Mouse (Mus musculus) effector memory CD4-positive, alpha-beta T cell, adult 7 months (primary cell): ENCODE measurements around the gene Ugt1a5. TPM values are rescaled to one million over a fixed set of nuclear protein-coding genes. Genes with fewer than 3 reads are reported as not detected.

ENCODE experiments used
- polyA plus RNA-seq: library from polyadenylated mRNA; unstranded; fragments of 100-300 nt; shearing (Covaris generic); gene quantifications from one replicate; pipeline ENCODE4 v1.2.1, GENCODE M21; 2017

Gene Ugt1a5
- not detected for polyA plus RNA-seq

GRCm38 (mm10) chr1:88165711-88166110, at the start of gene Ugt1a5:
Gene Ugt1a5, plus strand, starts transcription at chr1:88166012.

GRCm38 (mm10) chr1:88134457-88135011, 31.3 kb upstream of the Ugt1a5 start, which contains the start of gene Ugt1a6a:
Gene Ugt1a6a, plus strand, starts transcription at chr1:88134809.

GRCm38 (mm10) chr1:88200456-88200855, 34.6 kb downstream of the Ugt1a5 start, which contains the start of gene Ugt1a2:
Gene Ugt1a2, plus strand, starts transcription at chr1:88200601.

GRCm38 (mm10) chr1:88205294-88205922, 39.6 kb downstream of the Ugt1a5 start, which contains the start of gene Dnajb3:
Gene Dnajb3, minus strand, starts transcription at chr1:88205782.

GRCm38 (mm10) chr1:88211812-88212211, 46.0 kb downstream of the Ugt1a5 start, which contains the start of gene Ugt1a1:
Gene Ugt1a1, plus strand, starts transcription at chr1:88211959.

GRCm38 (mm10) chr1:88226670-88227379, 61.0 kb downstream of the Ugt1a5 start, which contains the start of gene Mroh2a:
Gene Mroh2a, plus strand, starts transcription at chr1:88226986.

Other genes with a start within 250 kb of the Ugt1a5 start
- gene Usp40, start 157.5 kb upstream of the Ugt1a5 start, polyA plus RNA-seq, result 14.5 TPM
- gene Ugt1a10, start 110.6 kb upstream of the Ugt1a5 start, polyA plus RNA-seq, result not detected
- not detected for gene Ugt1a9, start 95.2 kb upstream of the Ugt1a5 start, polyA plus RNA-seq
- gene Ugt1a8, start 78.2 kb upstream of the Ugt1a5 start, polyA plus RNA-seq, result not detected
- 0.16 TPM for gene Ugt1a7c, start 71.0 kb upstream of the Ugt1a5 start, polyA plus RNA-seq
- gene Ugt1a6b, start 62.8 kb upstream of the Ugt1a5 start, polyA plus RNA-seq, result not detected
- 1.1 TPM for gene Ugt1a6a, start 31.2 kb upstream of the Ugt1a5 start, polyA plus RNA-seq
- 0.56 TPM for gene Ugt1a2, start 34.6 kb downstream of the Ugt1a5 start, polyA plus RNA-seq
- not detected for gene Dnajb3, start 39.8 kb downstream of the Ugt1a5 start, polyA plus RNA-seq
- gene Ugt1a1, start 45.9 kb downstream of the Ugt1a5 start, polyA plus RNA-seq, result not detected
- 2.7 TPM for gene Mroh2a, start 61.0 kb downstream of the Ugt1a5 start, polyA plus RNA-seq
- gene Hjurp, start 111.6 kb downstream of the Ugt1a5 start, polyA plus RNA-seq, result 90.0 TPM
- gene Trpm8, start 111.6 kb downstream of the Ugt1a5 start, polyA plus RNA-seq, result not detected
- gene Spp2, start 240.9 kb downstream of the Ugt1a5 start, polyA plus RNA-seq, result not detected